Mouse (Mus musculus): ENCODE measurements around the gene Syt2.
A peak's percentile ranks its signal among the peaks of the same experiment; 100 is the strongest.

Gene Syt2

DNA sequence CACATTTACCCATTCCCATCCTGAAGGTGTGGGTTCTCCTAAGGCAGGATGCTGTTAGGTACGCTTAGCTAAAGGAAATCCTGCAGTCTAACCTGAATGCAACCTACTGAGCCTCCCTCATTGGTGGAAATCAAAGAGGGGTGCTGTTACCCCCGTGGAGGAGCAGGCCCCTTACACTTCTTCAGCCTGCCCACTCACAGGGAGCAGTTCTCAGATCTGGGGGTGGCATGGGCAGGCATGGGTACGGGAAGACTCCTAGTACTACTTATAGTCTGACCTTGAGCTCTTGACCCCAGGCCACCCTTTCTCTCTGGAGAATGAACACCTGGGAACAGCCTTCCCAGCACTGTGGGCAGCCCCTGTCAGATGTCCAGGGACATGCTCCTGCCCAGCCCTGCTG, 61.0 kb downstream of the Syt2 start:
- no peak for DNase-seq

DNA sequence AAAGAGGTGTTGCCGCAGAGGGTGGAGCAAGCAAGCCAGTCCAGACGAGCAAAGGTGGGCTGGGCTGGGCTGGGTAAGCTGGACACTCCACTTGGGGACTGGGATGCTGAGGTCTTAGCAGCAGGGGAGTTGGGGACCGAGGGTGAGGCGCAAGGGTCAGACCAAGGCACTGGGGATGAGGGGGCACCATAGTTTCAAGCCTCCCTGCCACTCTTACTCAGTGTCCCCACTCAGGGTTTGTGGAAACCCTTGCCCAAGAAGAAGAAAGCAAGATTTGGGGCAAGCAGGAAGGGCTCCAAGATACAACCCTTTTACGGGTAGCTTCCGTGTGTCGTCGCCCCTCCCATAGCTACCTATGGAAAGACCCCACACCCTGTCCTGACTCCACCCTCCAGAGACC, 61.8 kb downstream of the Syt2 start:
- no peak for DNase-seq

DNA sequence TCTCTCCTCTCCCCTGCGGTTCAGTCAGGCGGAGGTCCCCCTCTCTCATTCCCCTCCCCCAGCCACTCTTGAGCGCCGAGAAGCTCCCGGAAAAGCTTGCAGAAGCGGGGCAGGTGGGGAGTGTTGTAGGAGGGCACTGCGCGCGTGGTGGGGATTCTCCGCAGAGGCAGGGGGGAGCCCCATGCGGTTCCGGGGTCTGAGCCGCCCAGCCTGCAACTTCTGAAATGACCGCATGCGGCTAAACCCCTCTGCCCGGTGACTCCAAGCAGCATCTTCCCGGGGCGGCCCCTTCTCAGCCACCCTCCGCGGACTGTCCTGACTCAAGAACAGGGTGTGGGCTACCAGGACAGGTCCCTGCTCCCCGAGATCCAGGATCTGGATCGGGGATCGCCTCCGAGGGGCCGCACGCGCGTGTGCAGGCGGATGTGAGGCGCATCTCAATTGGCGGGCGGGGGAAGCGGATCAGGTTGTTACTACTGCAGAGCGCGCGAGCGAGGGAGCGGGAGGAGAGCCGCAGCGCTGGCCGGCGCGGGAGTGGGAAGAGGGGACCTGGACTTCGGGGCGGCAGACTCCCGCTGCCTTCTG, 62.4 kb downstream of the Syt2 start:
- DNase-seq: peak; percentile 68 to 79

DNA sequence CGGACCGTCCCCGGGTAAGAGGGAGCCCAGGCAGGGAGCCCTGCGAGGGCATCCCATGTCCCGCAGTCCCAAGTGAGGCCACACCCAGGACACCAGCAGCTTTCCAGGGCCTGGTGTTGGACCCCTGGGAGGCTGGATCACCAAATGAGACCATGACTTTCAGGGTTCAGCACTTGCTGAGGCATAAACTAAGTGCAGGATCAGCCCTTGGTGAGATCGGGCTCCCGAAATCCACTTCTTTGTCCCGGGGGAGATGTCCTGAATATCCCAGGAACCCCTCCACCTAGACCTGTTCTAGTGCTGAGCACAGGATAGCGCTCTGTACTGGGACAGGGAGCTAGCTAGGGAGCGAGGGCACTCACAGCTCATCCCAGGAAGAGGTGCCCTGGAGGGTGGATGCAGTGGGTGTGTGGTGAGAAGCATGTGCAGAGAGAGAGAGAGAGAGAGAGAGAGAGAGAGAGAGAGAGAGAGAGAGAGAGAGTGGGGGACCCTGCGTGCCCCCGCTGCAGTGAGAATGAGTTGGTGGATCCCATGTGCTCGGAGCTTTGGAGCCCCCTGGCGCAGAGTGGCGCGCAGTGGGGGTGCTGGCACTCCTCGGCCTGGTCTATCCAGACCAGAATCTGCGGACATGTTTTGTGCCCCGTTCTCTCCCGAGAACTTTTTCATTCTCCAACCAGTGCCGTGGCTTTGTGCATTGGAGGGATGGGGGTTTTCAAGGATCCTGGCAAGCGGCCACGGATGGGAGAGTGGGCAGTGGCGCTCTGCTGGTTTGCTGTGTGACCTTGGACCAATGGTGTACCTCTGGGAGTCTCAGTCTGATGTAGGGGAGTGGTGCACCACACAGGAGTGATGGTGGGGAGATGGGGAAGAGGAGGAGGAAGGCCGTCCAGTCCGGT, 63.2 kb downstream of the Syt2 start:
- no peak for DNase-seq

DNA sequence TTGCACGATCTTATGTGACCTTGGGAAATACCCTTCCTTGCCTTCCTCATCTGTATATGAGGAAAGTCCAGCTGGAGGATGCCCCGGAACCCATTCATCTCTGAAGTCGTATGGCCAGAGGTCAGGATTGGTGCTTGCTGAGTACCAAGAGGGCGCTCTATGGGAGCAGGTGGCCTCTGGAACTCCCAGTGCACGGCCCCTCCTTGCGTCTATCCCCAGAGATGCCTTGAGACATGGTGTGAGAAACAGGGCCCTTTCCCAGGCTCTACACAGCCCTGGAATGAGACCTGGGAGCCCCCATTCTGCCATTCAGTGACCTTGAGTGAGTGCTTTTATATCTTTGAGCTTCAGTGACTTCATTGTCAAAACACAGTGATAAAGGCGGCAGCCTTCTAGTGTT, 64.6 kb downstream of the Syt2 start:
- DNase-seq: no peak

DNA sequence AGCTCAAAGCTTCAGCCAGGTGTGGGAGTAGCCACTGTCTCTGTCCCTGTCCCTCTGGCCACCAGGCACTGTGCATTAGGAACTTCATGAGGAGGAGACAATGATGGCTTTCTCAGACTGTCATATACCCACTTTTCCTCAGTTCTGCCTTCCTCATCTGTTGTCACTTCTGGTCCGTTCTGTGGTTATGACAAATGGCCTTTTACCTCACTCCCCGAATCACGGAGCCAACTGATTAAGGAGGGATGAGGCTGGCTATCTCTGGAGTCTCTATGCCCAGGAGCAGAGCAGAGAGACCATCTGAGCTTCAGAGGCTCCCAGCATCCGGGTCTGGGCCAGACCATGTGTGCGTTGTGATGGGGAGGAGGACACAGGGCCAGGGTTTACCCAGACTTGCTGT, 65.2 kb downstream of the Syt2 start:
- no peak for DNase-seq

DNA sequence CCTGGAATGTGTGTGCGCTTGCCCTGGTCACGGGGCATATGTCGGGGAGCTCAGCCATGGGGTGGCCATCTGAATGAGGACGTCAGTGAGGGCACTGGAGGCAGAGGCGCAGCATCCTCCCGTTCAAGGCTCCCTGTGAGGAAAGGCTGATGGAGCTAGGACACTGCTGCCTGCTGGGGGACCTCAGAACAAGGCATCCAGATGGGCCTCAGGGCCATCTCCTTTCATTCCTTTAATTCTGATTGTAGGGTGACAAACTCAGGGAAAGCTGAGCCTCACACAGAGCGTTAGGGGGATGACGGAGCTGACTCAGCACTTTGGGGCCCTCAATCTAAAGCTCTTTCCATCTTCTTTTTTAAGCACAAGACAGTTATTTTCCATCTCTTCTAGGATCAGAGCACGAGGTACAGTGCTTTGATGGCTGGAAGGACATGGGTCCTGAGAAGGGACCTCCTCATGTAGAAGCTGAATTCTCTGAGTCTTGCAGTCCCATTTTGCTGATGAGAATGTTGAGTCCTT, 66.4 kb downstream of the Syt2 start:
- DNase-seq: no peak

DNA sequence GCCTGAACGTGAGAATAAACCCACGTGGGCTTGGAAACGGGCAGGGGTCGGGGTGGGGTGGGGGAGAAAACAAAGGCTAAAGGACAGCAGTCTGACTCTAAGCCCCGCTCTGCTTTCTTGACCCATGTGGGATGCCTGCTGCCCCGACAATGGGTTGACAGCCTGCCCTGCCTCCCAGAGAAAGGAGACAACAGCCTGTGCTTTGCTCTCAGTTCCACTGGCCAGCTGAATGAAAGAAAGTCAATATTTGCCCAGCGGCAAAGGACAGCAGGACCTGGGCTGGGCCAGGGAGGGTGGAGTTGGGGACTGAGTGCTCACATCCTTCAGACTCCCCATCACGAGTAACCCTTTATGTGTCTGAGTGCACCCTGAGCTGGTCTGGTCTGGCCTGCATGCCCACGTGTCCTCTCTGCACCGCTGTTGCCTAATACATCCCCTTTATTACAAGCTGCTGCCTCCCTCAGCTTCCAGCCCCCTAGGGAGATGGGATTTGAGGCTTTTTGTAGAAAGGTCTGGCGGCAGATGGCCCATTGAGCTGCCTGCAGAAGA, 67.0 kb downstream of the Syt2 start:
- DNase-seq: no peak

DNA sequence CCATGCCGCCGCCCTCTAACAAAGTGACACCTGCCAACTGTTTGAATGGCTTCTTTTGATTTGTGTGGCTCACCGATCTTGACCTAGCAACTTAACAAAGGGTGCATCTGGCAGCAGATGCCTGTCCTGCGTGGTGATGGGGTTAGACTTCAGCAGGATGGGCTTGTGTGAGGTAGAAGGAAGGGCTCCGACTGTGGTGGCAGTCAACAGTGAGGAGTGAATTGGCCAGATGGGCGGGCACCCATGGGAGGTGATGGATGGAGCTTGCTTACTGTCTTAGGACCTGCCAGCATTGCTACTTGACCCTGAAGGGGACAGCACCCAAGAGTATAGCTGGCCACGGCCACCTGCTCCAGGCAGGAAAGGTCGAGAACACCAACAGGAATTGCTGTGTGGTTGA, 67.7 kb downstream of the Syt2 start:
- no peak for DNase-seq

DNA sequence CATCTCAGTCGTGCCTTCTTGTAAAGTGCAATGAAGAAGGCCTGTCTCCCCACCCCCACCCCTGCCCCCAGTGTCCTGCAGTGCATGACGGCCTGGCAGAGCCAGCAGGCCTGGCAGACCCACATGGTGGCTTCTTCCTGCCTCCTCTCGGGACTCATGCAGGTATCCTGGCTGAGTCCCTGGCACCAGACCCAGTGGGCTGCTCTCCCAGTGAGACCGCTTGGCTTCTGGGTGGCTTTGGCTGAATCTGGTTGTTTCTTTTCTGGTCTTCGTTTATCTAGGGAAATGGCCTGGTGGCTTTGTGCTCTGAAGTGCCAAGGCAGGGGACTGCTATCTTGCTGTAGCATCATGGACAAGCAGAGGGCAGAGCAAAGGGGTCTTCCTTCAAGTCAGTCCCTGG, 68.6 kb downstream of the Syt2 start:
- no peak for DNase-seq

DNA sequence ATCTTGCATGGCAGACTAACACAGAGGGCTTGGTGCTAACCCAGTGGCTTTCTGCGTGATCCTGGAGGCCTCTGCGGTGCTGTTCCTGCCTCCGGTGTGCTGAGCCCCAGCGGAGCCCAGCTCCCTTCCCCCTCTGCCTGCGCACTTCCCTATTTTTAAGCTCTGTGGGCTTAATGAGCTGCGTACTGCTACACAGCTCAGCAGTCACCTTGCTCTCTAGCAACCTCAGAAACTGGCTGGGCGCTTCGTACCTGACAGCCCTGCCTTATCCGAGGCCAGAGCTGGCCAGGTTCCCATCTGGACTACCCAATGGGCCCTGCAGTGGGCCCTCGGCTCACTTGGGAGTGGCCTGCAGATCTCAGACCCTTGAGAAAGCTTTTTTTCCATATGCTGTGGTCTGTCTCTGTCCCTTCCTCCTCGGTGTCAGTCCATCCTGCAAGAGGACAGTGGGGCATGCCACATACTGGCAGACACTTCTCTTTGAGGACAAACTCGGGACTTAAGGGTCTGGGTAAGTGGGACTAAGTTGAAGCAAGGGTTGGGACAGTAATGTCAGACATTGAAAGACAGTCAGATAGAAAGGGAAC, 73.3 kb downstream of the Syt2 start:
- DNase-seq: no peak

DNA sequence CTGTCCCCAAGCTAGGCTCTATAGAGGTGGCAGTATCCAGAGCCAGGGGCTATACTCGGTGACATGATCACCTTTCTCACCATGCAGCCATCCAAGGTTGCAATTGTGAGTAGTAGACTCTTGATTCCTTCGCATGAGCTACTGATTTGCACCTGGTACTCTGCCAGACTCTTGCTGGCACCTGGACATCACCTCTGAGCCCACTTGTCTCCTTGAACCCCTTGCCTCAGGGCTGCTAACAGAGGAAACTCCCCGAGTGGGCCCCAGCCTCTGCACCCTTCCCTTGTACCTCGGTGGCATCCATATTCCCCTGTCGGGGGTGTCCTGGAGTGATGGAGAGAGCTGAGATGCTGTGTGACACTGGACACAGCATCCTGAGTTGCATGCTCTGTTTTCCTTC, 75.0 kb downstream of the Syt2 start:
- no peak for DNase-seq

DNA sequence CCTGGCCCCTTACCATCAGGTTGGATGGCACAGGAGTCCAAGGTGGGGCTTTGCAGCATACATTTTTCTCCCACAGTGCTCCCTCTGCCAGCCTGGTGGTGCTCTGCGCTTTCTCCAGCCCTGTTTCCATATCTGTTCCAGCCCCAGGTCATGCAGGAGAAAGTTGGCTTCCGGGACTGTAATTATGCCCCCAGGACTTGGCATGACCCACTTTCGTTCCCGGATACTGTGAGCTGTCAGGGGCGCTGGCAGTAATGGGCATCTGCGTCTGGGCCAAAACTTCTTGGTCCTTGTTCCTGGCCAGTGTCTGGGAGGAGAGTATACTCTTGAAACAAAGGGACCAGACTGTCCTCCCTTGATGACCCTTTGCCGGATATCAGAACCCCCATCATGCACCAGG, 76.4 kb downstream of the Syt2 start:
- no peak for DNase-seq

DNA sequence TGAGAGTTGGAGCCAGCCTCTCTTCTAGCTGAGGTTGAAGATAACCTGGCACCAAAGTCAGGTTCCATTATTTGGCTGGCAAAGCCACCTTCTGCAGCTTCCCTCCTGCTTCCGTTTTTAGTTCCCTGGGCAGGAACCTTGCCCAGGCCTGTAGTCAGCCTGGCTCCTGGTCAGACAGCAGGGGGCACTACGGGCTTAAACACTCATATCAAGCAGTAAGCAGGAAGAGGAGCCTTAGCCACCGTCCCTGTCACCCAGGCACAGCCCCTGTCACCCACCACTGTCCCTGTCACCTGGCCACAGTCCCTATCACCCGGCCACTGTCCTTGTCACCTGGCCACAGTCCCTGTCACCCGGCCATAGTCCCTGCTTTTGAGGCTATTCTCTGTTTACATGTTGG, 78.8 kb downstream of the Syt2 start:
- peak; percentile 31 to 32 for DNase-seq

DNA sequence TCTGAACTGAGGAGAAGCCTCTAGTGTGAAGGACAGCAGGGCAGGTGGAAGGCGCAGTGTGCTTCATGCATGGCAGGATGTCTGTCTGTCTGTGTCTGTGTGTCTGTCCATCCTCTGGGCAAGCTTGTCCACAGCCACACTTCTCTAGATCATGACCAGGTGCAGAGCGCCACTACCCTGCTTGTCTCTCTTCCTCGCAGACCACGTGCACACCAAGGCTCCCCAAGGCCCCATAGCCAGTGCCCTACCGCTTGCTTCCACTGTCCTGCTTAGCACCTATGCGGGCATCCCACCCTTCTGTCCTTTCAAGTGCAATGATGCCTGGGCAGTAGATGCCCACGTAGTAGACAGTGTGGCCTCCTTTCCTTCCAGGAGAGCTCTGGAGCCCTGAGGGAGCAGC, 80.0 kb downstream of the Syt2 start:
- no peak for DNase-seq

DNA sequence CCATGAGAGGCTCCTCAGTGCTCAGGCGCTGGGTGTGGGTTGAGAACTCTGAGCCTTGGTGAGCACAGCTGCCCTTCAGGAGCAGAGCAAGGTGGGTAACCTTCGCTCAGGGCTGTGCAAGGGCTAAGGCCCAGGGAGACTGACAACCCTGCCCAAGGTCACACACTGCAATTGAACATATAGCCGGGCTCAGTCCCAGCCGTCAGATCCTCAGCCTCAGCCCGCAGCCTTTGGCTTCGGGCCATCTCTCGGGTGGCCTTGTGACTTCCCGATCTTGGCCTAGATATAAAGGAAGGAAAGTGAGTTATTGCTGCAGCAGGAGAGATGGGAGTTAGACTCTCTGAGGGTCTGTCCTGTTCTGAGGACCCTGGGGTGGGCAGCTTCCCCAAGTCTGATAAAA, 80.8 kb downstream of the Syt2 start:
- DNase-seq: no peak

DNA sequence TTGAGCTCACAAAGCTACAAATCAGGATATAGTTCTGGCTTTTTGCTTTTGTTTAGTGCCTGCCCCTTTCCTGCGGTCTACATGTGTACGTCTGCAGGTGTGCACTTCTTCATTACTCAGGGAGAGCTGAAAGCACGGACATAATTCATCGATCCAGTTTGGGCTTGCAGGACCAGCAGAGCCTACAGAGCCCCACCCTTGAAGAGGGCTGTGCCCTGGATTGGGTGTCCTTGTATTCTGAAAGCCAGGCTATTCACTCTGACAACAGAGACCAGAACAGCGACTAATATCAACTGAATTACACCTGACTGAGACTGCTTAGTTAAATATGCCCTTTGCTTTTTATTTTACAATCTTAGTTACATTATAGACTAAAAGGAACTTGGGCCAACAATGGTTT, 87.2 kb downstream of the Syt2 start:
- no peak for DNase-seq

DNA sequence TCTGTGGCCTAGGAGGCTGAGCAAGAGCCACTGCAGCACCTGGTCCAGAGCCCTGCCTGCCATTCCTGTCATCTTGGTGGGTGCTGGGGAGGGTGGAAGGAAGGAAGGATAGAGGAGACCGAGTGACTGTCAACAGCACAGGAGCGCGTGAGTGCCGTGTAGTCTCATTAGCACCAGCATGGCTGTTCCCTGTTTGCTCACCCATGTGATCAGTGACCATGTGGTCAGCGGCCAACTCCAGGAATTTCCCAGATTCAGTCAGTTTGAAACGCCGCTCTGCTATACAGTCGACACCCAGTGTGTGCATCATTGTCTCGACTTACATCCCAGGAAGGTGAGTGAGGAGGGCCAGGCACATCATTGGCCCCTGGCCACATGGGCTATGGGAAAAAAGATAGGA, 91.0 kb downstream of the Syt2 start:
- no peak for DNase-seq

DNA sequence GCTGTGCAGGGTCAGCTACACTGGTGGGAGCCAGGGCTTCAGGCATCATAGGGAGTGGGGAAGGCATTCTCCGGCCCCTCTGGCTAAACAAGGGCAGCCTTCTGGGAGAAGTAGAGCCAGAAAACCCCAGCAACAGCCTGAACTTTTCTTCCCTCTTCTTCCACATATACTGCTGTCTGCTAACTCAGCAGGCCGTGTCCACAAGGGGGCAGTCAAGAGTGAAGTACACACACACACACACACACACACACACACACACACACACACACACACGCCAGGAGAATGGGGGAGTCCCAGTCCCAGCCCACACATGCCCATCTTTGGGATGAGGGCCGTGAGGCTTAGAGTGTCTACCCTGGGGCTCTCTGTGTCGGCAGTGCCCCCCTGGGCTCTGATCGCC, 95.0 kb downstream of the Syt2 start:
- DNase-seq: peak; percentile 23 to 32

DNA sequence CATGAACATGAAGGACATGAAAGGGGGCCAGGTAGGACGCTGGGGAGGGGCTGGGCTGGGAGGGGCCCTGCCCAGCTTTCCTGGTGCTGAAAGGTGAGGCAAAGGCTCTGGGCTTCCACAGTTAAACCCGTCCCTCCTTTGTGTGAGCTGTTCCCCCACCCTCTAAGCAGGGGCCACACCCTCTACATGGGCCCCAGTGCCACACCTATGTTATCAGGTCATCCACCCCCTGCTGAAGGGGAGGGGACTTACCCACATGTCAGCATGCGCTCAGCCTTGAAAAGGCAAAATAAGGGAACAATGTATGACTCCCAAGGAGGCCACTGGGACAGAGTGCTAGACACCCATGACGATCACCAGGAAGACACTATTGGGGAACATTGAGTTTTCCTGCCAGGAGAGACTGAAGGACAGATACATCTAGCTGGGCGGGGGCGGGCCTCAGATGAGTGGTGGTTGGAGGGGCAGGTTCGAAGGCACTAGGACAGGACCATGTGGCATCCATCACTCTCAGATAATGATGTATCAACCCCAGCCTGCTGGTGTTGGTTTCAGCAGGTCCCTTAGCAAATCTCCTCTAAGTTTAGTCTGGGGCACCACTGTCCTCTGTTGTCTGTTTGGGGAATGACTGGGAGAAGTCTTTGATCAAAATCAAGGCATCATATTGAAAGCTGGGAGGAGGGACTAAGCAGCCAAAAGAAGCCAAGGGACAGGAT, 95.6 kb downstream of the Syt2 start:
- DNase-seq: no peak

DNA sequence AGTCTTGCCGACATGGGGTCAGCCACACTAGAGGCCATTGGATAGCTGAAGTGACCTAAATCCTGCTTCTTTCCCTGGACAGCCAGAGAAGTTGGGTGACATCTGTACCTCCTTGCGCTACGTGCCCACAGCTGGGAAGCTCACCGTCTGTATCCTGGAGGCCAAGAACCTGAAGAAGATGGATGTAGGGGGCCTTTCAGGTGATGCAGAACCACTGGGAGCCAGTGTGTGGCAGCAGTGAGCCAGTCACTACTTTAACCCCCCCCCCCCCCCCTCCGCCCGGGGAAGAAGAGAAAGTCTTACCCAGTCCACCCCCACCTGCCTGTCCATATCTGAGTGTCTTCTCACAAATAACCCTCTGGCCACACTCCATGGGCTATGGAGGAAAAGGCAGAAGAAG, 99.2 kb downstream of the Syt2 start:
- DNase-seq: no peak

DNA sequence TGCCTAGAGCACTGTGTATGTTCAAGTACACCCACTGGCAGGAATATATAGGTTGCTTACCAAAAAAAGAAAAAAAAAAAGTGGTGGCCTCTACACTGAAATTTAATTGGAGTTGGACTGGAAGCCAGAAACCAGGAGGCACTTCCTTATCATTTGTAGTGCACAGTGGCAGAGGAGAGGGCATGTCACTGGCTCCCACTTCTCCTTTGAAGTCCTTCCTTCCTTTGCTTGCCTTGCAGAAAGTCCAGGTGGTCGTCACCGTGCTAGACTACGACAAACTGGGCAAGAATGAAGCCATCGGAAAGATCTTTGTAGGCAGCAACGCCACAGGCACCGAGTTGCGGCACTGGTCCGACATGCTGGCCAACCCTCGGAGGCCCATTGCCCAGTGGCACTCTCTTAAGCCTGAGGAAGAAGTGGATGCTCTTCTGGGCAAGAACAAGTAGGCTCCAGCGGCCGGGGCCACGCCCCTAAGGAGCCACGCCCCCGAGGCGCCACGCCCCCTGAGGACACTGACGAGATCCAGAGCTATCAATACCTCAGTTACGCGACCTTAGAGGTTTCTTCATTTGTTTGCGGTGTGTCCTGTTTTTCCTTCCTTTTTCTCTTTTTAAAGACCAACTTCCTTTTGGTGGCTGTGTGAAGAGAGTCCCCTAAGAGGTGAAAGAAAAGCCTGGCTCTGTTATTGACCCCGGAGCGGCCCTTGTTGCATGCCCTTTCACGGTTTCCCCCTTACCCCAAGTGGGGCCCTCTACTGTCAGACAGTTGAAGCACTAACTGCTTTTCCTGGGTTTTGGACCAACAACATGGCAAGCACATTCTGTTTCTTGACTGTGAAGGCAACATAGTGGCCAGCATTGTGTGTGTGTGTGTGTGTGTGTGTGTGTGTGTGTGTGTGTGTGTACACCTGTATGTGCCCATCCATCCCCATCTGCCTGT, 101.0 kb downstream of the Syt2 start:
- DNase-seq: peak; percentile 80 to 81

Measured in thymus, postnatal 36 days (tissue).